Mouse (Mus musculus) lung, postnatal 0 days (tissue): ENCODE measurements around the gene Serpine2. TPM values are rescaled to one million over a fixed set of nuclear protein-coding genes. Genes with fewer than 3 reads are reported as not detected.

Experiments used
- ATAC-seq: fragments of 200-750 bp; cut with Nextera tagmentation; 2 replicates; pipeline ENCODE4 v1.8.0; 2017; ENCODE audit warnings: moderate library complexity
- DNase-seq: peaks from one replicate; pipeline ENCODE4 v3.0.0-alpha.2; 2016; ENCODE audit warnings: low spot score
- H3K27ac ChIP-seq: fragments of 300-500 bp; sonication (generic); 2 replicates; pipeline ENCODE4 v1.5.1; 2014; ENCODE audit warnings: antibody characterized with exemption, mild to moderate bottlenecking, low read length, mixed read lengths
- H3K27me3 ChIP-seq: fragments of 300-500 bp; sonication (generic); replicated peaks from 2 replicates; pipeline ENCODE4 v1.6.1; 2014; ENCODE audit warnings: low read length, mixed read lengths; ENCODE audit not compliant: insufficient read depth
- H3K36me3 ChIP-seq: fragments of 300-500 bp; sonication (generic); 2 replicates; pipeline ENCODE4 v1.6.1; 2014; ENCODE audit warnings: low read length, mixed read lengths; ENCODE audit not compliant: insufficient read depth
- H3K4me1 ChIP-seq: fragments of 300-500 bp; sonication (generic); 2 replicates; pipeline ENCODE4 v1.6.1; 2014; ENCODE audit warnings: antibody characterized with exemption, low read depth, low read length, mixed read lengths; ENCODE audit not compliant: insufficient read depth
- H3K4me2 ChIP-seq: fragments of 300-500 bp; sonication (generic); replicated peaks from 2 replicates; pipeline ENCODE4 v1.6.1; 2014; ENCODE audit warnings: low read depth, mild to moderate bottlenecking, low read length, moderate library complexity, mixed read lengths
- H3K4me3 ChIP-seq: fragments of 300-500 bp; sonication (generic); 2 replicates; pipeline ENCODE4 v1.5.1; 2014; ENCODE audit warnings: low read depth, low read length
- H3K9ac ChIP-seq: fragments of 300-500 bp; sonication (generic); replicated peaks from 2 replicates; pipeline ENCODE4 v1.6.1; 2014; ENCODE audit warnings: low read depth, mild to moderate bottlenecking
- H3K9me3 ChIP-seq: fragments of 300-500 bp; sonication (generic); 2 replicates; pipeline ENCODE4 v1.6.1; 2016; ENCODE audit warnings: low read length, mixed read lengths
- CTCF ChIP-seq: IDR thresholded peaks from 2 replicates; pipeline ENCODE4 v1.5.1; 2016; ENCODE audit warnings: antibody characterized with exemption, mild to moderate bottlenecking
- EP300 ChIP-seq: IDR thresholded peaks from 2 replicates; pipeline ENCODE4 v1.6.1; 2016; ENCODE audit warnings: antibody characterized with exemption, mild to moderate bottlenecking, control low read depth
- WGBS: fragments of 180-500 bp; shearing (Covaris S2); extraction: QIAGEN DNeasy Blood & Tissue Kit; methylation state at CpG from one replicate; pipeline ENCODE4 v1.1.7; 2014; 5-methylcytosine and 5-hydroxymethylcytosine counted together
- polyA plus RNA-seq: library from polyadenylated mRNA; unstranded; fragments of >200 nt; fragmentation: Nextera tagmentation; extraction: Ambion mirVana; gene quantifications from 2 replicates; pipeline ENCODE4 v1.2.1, GENCODE M21; 2015

Serpine2 gene
- polyA plus RNA-seq, 1 experiment from 2014 or later: 271 TPM

DNA sequence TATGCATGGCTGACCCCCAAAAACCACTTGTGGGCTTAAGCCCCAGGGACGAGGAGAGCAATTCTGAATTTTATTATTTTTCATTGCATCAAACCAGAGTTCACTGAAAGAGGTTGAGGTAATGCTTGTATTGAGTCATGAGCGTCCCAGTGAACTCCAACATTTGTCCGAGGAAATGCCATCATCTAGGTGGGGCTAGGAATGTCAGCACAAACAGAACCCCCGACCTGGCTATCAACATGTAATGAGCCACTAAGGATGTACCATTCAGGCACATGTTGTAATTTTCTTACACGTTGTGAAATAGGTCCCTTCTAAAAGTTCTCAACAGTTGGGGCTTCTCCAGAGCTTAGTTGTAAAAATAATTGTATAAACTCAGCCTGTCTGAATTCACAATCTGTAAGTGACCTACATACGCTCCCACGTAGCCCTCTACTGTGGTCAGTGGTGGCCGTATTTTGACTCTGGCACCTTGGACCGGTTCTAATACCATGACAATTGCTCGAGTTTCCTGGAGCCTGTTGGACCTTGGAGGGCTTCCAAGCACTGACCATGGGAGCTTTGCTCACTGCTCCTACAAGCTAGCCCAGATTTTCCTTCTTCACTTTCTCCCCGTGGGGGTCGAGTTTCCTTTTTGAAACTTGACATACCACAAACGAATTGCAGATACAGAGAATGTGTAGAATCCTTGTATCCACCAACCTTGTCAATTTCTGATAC lies 38.0 kb downstream of the Serpine2 start:
- TF ChIP-seq CTCF: no peak
- peak; percentile 57 for TF ChIP-seq EP300

DNA sequence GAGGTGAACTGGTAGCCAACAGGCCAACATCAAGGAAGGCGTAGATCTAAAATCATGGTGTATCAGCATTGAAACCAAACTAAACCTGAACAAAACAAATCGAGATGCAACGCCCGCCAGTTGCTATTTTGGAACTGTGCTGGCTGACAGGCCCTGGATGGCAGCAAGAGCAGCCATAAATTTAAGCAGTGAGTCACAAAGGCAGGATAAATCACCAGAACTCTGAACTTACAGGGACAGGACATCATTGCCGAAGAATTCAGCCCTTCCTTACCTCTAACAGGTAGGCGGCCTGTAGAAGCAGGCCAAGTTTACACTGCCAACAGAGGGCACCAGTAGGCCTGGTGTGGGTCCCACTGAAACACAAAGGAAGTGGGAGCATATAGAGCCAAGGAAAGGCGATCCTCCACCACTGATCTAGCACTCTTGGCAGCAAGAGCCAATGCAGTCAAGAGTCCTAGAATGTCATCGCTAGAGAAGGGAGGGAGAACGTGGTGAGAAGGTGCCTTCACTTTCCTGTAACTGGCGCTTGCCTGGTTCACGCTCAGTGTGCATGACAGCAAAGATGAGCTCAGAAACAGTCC lies 41.6 kb downstream of the Serpine2 start:
- TF ChIP-seq EP300: no peak
- peak; percentile 25; the same call in 1 of the 2 replicates for TF ChIP-seq CTCF
- ATAC-seq (no peak), DNase-seq (no peak)
- peaks cover 6% of the 10 kb centered on the region; the same call in 1 of the 2 replicates for H3K4me1 ChIP-seq
- H3K36me3 ChIP-seq: no peaks in the 10 kb centered on the region
- no peaks in the 10 kb centered on the region for H3K9me3 ChIP-seq
- WGBS: 85% methylated on average over 11 of the region's 11 CpGs
- no peak overlapping the region for H3K27ac ChIP-seq
- no peak overlapping the region for H3K4me2 ChIP-seq
- H3K27me3 ChIP-seq: no peaks in the 10 kb centered on the region
- no peak overlapping the region for H3K9ac ChIP-seq
- no peak overlapping the region for H3K4me3 ChIP-seq

More for the DNA sequence above, 38.0 kb downstream of the Serpine2 start:
- 28% methylated on average over 13 of the region's 13 CpGs for WGBS
- Histone ChIP-seq H3K4me3 (no peak overlapping the region), H3K9me3 (no peaks in the 10 kb centered on the region), H3K27ac (peak overlapping the region; percentile 76), H3K27me3 (no peaks in the 10 kb centered on the region), H3K4me1 (peaks cover 6% of the 10 kb centered on the region; the same call in 1 of the 2 replicates), H3K9ac (no peak overlapping the region), H3K4me2 (peak overlapping the region; percentile 35), H3K36me3 (no peaks in the 10 kb centered on the region)
- ATAC-seq (peak; percentile 82), DNase-seq (peak; percentile 86)

DNA sequence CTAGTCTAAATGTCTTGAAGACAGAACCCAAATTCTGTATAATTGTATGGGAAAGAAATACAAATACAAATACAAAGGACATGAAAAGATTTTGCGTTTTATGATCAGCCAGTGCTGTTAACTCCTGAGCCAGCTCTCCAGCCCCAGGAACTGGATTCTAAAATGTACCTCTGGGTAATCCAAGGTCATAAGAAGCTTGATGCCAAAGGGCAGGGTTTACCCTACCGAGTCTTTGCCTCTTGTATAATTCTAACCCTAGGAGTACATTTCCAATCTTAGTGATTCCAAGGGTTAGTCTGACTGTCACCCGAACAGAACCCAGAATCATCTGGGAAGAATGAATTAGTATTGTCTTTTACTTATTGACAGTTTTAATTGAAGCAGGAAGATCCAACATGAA lies 45.5 kb downstream of the Serpine2 start:
- 87% methylated on average over 3 of the region's 3 CpGs for WGBS
- Histone ChIP-seq H3K27ac (no peak overlapping the region), H3K9ac (no peak overlapping the region), H3K9me3 (no peaks in the 10 kb centered on the region), H3K4me2 (no peak overlapping the region), H3K4me1 (no peaks in the 10 kb centered on the region), H3K4me3 (no peak overlapping the region), H3K27me3 (no peaks in the 10 kb centered on the region), H3K36me3 (no peaks in the 10 kb centered on the region)
- TF ChIP-seq CTCF: no peak
- no peak for TF ChIP-seq EP300
- DNase-seq (no peak), ATAC-seq (no peak)

DNA sequence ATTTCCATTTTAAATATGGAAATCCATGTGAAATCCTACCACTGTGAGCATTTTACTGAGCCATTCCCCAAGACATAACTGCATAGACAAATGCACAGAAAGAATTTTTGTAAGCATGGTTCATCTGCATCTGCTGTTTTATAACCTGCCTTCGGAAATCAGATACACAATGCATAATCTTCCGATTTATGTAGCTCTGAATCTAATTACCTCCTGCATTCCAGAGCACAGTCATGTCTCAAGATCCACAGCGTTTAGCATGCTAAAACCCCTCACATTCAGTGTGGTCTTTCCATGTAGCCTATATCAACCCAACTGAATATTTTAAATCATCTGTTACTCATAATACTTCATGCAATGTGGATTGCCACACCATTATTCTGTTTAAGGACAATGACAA lies 51.5 kb downstream of the Serpine2 start:
- no peak for DNase-seq

DNA sequence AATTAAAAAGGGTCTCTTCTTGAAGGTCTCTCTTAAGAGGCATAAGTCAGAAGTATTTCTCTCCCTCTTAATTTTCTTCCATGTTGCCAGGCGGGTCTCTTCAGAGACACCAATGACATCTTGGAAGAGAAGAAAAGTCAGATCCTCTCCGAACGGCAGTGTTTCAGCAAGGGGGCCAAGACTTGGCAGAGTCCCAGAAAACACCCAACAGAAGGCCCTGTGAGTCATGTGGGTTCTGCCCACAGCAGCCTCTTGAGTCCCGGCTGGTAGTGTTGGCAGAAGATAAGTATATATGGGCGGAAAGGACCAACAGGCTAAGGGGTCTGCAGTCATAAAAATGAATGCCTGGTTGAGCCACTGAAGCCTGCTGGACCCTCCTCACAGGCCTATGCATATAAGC lies 54.1 kb downstream of the Serpine2 start:
- Histone ChIP-seq H3K4me2 (0 out of 2 replicates have a peak overlapping the region, but pooled peaks have one; percentile 27), H3K9me3 (no peaks in the 10 kb centered on the region), H3K4me3 (no peak overlapping the region), H3K9ac (no peak overlapping the region), H3K27me3 (no peaks in the 10 kb centered on the region), H3K4me1 (no peaks in the 10 kb centered on the region), H3K27ac (no peak overlapping the region), H3K36me3 (no peaks in the 10 kb centered on the region)
- ATAC-seq (peak; percentile 70), DNase-seq (peak; percentile 74)
- 30% methylated on average over 5 of the region's 5 CpGs for WGBS
- TF ChIP-seq CTCF (no peak), EP300 (no peak)

More for the DNA sequence above, 51.5 kb downstream of the Serpine2 start:
- 90% methylated on average over 3 of the region's 3 CpGs for WGBS
- no peak overlapping the region for H3K4me3 ChIP-seq
- H3K36me3 ChIP-seq: no peaks in the 10 kb centered on the region
- no peaks in the 10 kb centered on the region for H3K4me1 ChIP-seq
- H3K9ac ChIP-seq: no peak overlapping the region
- H3K9me3 ChIP-seq: no peaks in the 10 kb centered on the region
- no peak for ATAC-seq
- no peak overlapping the region for H3K4me2 ChIP-seq
- H3K27ac ChIP-seq: no peak overlapping the region
- H3K27me3 ChIP-seq: no peaks in the 10 kb centered on the region
- TF ChIP-seq EP300 (no peak), CTCF (no peak)

DNA sequence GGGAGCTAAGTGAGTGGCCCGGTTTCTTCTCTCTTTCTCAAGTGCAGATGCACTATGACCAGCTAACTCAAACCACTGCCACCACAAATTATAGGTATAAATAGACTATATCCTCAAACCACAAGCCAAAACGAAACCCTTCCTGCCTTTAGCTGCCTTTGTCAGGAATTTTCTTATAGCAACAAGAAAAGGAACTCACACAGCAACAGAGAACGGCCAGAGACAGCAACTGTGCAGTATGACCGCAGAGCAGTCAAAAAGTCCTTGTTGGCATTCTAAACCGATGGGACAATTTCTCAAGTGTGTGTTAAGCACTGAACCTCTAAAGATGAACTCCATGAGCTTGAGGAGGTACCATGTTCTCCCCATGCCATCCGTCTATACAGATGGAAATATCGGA lies 57.4 kb downstream of the Serpine2 start:
- Histone ChIP-seq H3K9ac (no peak overlapping the region), H3K27ac (no peak overlapping the region), H3K4me3 (no peak overlapping the region), H3K9me3 (no peaks in the 10 kb centered on the region), H3K27me3 (no peaks in the 10 kb centered on the region), H3K4me1 (no peaks in the 10 kb centered on the region), H3K36me3 (no peaks in the 10 kb centered on the region), H3K4me2 (no peak overlapping the region)
- ATAC-seq (no peak), DNase-seq (no peak)
- WGBS: 88% methylated on average over 7 of the region's 7 CpGs
- TF ChIP-seq EP300 (no peak), CTCF (no peak)
